Mouse (Mus musculus) neural tube, embryonic 14.5 days (tissue): ENCODE data around the gene Dctn2. TPM values are rescaled to one million over a fixed set of nuclear protein-coding genes. Genes with fewer than 3 reads are reported as not detected.

Experiments used
- ATAC-seq: fragments of 200-750 bp; cut with Nextera tagmentation; 2 replicates; pipeline ENCODE4 v1.8.0; 2017; ENCODE audit warnings: low read depth, mild to moderate bottlenecking, moderate TSS enrichment, moderate library complexity
- H3K27ac ChIP-seq: fragments of 300-500 bp; sonication (generic); 2 replicates; pipeline ENCODE4 v1.5.1; 2014; ENCODE audit warnings: low read depth, mild to moderate bottlenecking, control low read depth, low read length, moderate library complexity, mixed read lengths
- H3K27me3 ChIP-seq: fragments of 300-500 bp; sonication (generic); 2 replicates; pipeline ENCODE4 v1.6.1; 2014; ENCODE audit warnings: low read length; ENCODE audit not compliant: control insufficient read depth, insufficient read depth
- H3K36me3 ChIP-seq: fragments of 300-500 bp; sonication (generic); 2 replicates; pipeline ENCODE4 v1.6.1; 2014; ENCODE audit warnings: low read length, mixed read lengths; ENCODE audit not compliant: control insufficient read depth, insufficient read depth
- H3K4me1 ChIP-seq: fragments of 300-500 bp; sonication (generic); 2 replicates; pipeline ENCODE4 v1.6.1; 2014; ENCODE audit warnings: low read length; ENCODE audit not compliant: control insufficient read depth, insufficient read depth
- H3K4me2 ChIP-seq: fragments of 300-500 bp; sonication (generic); 2 replicates; pipeline ENCODE4 v1.6.1; 2014; ENCODE audit warnings: mild to moderate bottlenecking, low read depth, low read length, control low read depth
- H3K4me3 ChIP-seq: fragments of 300-500 bp; sonication (generic); 2 replicates; pipeline ENCODE4 v1.5.1; 2014; ENCODE audit warnings: low read depth, low read length, control low read depth, mixed read lengths
- H3K9ac ChIP-seq: fragments of 300-500 bp; sonication (generic); replicated peaks from 2 replicates; pipeline ENCODE4 v1.6.1; 2014; ENCODE audit warnings: low read depth, mild to moderate bottlenecking, control low read depth, low read length, mixed read lengths
- H3K9me3 ChIP-seq: fragments of 300-500 bp; sonication (generic); 2 replicates; pipeline ENCODE4 v1.6.1; 2016; ENCODE audit warnings: low read length; ENCODE audit not compliant: control insufficient read depth
- WGBS: fragments of 180-500 bp; shearing (Covaris S2); extraction: QIAGEN DNeasy Blood & Tissue Kit; methylation state at CpG from one replicate; pipeline ENCODE4 v1.1.7; 2014; 5-methylcytosine and 5-hydroxymethylcytosine counted together
- polyA plus RNA-seq: library from polyadenylated mRNA; unstranded; fragments of >200 nt; fragmentation: Nextera tagmentation; extraction: Ambion mirVana; gene quantifications from 2 replicates; pipeline ENCODE4 v1.2.1, GENCODE M21; 2014

Dctn2 gene
- polyA plus RNA-seq, 1 experiment from 2014 or later: 298 TPM

- ATAC-seq: no peak
- Histone ChIP-seq H3K27me3 (no peaks in the 10 kb centered on the region), H3K4me1 (no peaks in the 10 kb centered on the region), H3K36me3 (peaks cover 52% of the 10 kb centered on the region), H3K4me3 (no peak overlapping the region), H3K9me3 (no peaks in the 10 kb centered on the region), H3K4me2 (no peak overlapping the region), H3K9ac (no peak overlapping the region), H3K27ac (no peak overlapping the region)
- 93% methylated on average over 12 of the region's 12 CpGs for WGBS
Measured at GRCm38 (mm10) chr10:127230693-127231092, 35.5 kb upstream of the Dctn2 start.

GRCm38 (mm10) chr10:127231741-127232140, 34.4 kb upstream of the Dctn2 start:
- Histone ChIP-seq H3K36me3 (peaks cover 52% of the 10 kb centered on the region), H3K9me3 (no peaks in the 10 kb centered on the region), H3K27ac (no peak overlapping the region), H3K4me2 (no peak overlapping the region), H3K4me1 (no peaks in the 10 kb centered on the region), H3K4me3 (no peak overlapping the region), H3K27me3 (no peaks in the 10 kb centered on the region), H3K9ac (no peak overlapping the region)
- WGBS: 84% methylated on average over 14 of the region's 14 CpGs
- no peak for ATAC-seq

GRCm38 (mm10) chr10:127233141-127233540, 33.0 kb upstream of the Dctn2 start:
- Histone ChIP-seq H3K9ac (no peak overlapping the region), H3K27ac (no peak overlapping the region), H3K4me2 (no peak overlapping the region), H3K9me3 (no peaks in the 10 kb centered on the region), H3K36me3 (peaks cover 56% of the 10 kb centered on the region), H3K4me3 (no peak overlapping the region), H3K27me3 (no peaks in the 10 kb centered on the region), H3K4me1 (no peaks in the 10 kb centered on the region)
- ATAC-seq: no peak
- WGBS: 85% methylated on average over 9 of the region's 9 CpGs

- H3K27ac ChIP-seq: no peak overlapping the region
- H3K36me3 ChIP-seq: peaks cover 59% of the 10 kb centered on the region
- 46% methylated on average over 9 of the region's 9 CpGs for WGBS
- no peaks in the 10 kb centered on the region for H3K4me1 ChIP-seq
- no peaks in the 10 kb centered on the region for H3K9me3 ChIP-seq
- ATAC-seq: no peak
- no peak overlapping the region for H3K4me2 ChIP-seq
- H3K27me3 ChIP-seq: no peaks in the 10 kb centered on the region
- H3K9ac ChIP-seq: no peak overlapping the region
- H3K4me3 ChIP-seq: no peak overlapping the region
Measured at GRCm38 (mm10) chr10:127236541-127236940, 29.6 kb upstream of the Dctn2 start.

- no peak overlapping the region for H3K4me2 ChIP-seq
- H3K9me3 ChIP-seq: no peaks in the 10 kb centered on the region
- 70% methylated on average over 18 of the region's 18 CpGs for WGBS
- ATAC-seq: no peak
- H3K4me3 ChIP-seq: no peak overlapping the region
- H3K27ac ChIP-seq: no peak overlapping the region
- H3K9ac ChIP-seq: no peak overlapping the region
- H3K27me3 ChIP-seq: no peaks in the 10 kb centered on the region
- H3K36me3 ChIP-seq: peaks cover 68% of the 10 kb centered on the region
- no peaks in the 10 kb centered on the region for H3K4me1 ChIP-seq
Measured at GRCm38 (mm10) chr10:127238241-127238824, 27.8 kb upstream of the Dctn2 start.

- H3K4me2 ChIP-seq: no peak overlapping the region
- no peak overlapping the region for H3K4me3 ChIP-seq
- H3K9ac ChIP-seq: no peak overlapping the region
- no peak overlapping the region for H3K27ac ChIP-seq
- H3K9me3 ChIP-seq: no peaks in the 10 kb centered on the region
- no peaks in the 10 kb centered on the region for H3K27me3 ChIP-seq
- WGBS: 78% methylated on average over 5 of the region's 5 CpGs
- no peaks in the 10 kb centered on the region for H3K4me1 ChIP-seq
- peaks cover 20% of the 10 kb centered on the region for H3K36me3 ChIP-seq
- ATAC-seq: no peak
Measured at GRCm38 (mm10) chr10:127250810-127251209, 15.4 kb upstream of the Dctn2 start.

- no peak for ATAC-seq
- H3K4me1 ChIP-seq: peaks cover 24% of the 10 kb centered on the region
Measured at GRCm38 (mm10) chr10:127255625-127256345, 10.4 kb upstream of the Dctn2 start.

GRCm38 (mm10) chr10:127257790-127258189, 8.4 kb upstream of the Dctn2 start:
- H3K9me3 ChIP-seq: no peaks in the 10 kb centered on the region
- no peaks in the 10 kb centered on the region for H3K27me3 ChIP-seq
- WGBS: 83% methylated on average over 6 of the region's 6 CpGs
- H3K9ac ChIP-seq: no peak overlapping the region
- no peak overlapping the region for H3K4me2 ChIP-seq
- H3K4me3 ChIP-seq: no peak overlapping the region
- H3K36me3 ChIP-seq: no peaks in the 10 kb centered on the region
- peaks cover 35% of the 10 kb centered on the region for H3K4me1 ChIP-seq
- H3K27ac ChIP-seq: no peak overlapping the region
- no peak for ATAC-seq

More at GRCm38 (mm10) chr10:127255625-127256345, 10.4 kb upstream of the Dctn2 start:
- Histone ChIP-seq H3K27me3 (no peaks in the 10 kb centered on the region), H3K4me3 (no peak overlapping the region), H3K27ac (no peak overlapping the region), H3K9ac (no peak overlapping the region), H3K36me3 (no peaks in the 10 kb centered on the region), H3K4me2 (no peak overlapping the region), H3K9me3 (no peaks in the 10 kb centered on the region)
- WGBS: 22% methylated on average over 14 of the region's 14 CpGs

GRCm38 (mm10) chr10:127258489-127258888, 7.7 kb upstream of the Dctn2 start:
- no peak overlapping the region for H3K9ac ChIP-seq
- 82% methylated on average over 8 of the region's 8 CpGs for WGBS
- no peak overlapping the region for H3K27ac ChIP-seq
- H3K4me3 ChIP-seq: no peak overlapping the region
- H3K4me1 ChIP-seq: peaks cover 35% of the 10 kb centered on the region
- H3K27me3 ChIP-seq: no peaks in the 10 kb centered on the region
- no peaks in the 10 kb centered on the region for H3K9me3 ChIP-seq
- ATAC-seq: no peak
- no peaks in the 10 kb centered on the region for H3K36me3 ChIP-seq
- peak overlapping the region; percentile 85; the same call in 1 of the 2 replicates for H3K4me2 ChIP-seq
